Mouse (Mus musculus): ENCODE data around the gene Msi2. TPM values are rescaled to one million over a fixed set of nuclear protein-coding genes. Genes with fewer than 3 reads are reported as not detected.

Msi2 gene
- polyA plus RNA-seq, 1 experiment from 2014 or later = 41.0 TPM

- peaks cover 85% of the 10 kb centered on the region for H3K4me1 ChIP-seq (replicated peaks)
Observed at GRCm38 (mm10) chr11:88559365-88559970, 158.8 kb downstream of the Msi2 start.

GRCm38 (mm10) chr11:88558731-88559130, 159.6 kb downstream of the Msi2 start:
- Histone ChIP-seq H3K27me3 (no peaks in the 10 kb centered on the region), H3K36me3 (no peaks in the 10 kb centered on the region), H3K9me3 (no peaks in the 10 kb centered on the region), H3K9ac (no peak overlapping the region), H3K4me1 (replicated peaks) (peaks cover 87% of the 10 kb centered on the region), H3K4me2 (no peak overlapping the region), H3K27ac (peak overlapping the region; percentile 52), H3K4me3 (no peak overlapping the region)
- no peak for ATAC-seq (ENCODE audit: low FRiP score)
- WGBS = 88% methylated on average over 4 of the region's 4 CpGs

More at GRCm38 (mm10) chr11:88559365-88559970, 158.8 kb downstream of the Msi2 start:
- Histone ChIP-seq H3K4me2 (no peak overlapping the region), H3K36me3 (no peaks in the 10 kb centered on the region), H3K9ac (no peak overlapping the region), H3K27ac (peak overlapping the region; percentile 52; the same call in 1 of the 2 replicates), H3K9me3 (no peaks in the 10 kb centered on the region), H3K4me3 (no peak overlapping the region), H3K27me3 (no peaks in the 10 kb centered on the region)
- ATAC-seq (ENCODE audit: low FRiP score) = no peak
- WGBS = 43% methylated on average over 10 of the region's 10 CpGs

GRCm38 (mm10) chr11:88557828-88558580, 160.3 kb downstream of the Msi2 start:
- H3K4me2 ChIP-seq = no peak overlapping the region
- 0 out of 2 replicates have a peak overlapping the region, but pooled peaks have one; percentile 58 for H3K27ac ChIP-seq
- H3K36me3 ChIP-seq = no peaks in the 10 kb centered on the region
- peaks cover 94% of the 10 kb centered on the region for H3K4me1 ChIP-seq (replicated peaks)
- H3K4me3 ChIP-seq = no peak overlapping the region
- H3K9ac ChIP-seq = no peak overlapping the region
- ATAC-seq (ENCODE audit: low FRiP score) = no peak
- H3K9me3 ChIP-seq = no peaks in the 10 kb centered on the region
- WGBS = 64% methylated on average over 6 of the region's 6 CpGs
- no peaks in the 10 kb centered on the region for H3K27me3 ChIP-seq

DNA sequence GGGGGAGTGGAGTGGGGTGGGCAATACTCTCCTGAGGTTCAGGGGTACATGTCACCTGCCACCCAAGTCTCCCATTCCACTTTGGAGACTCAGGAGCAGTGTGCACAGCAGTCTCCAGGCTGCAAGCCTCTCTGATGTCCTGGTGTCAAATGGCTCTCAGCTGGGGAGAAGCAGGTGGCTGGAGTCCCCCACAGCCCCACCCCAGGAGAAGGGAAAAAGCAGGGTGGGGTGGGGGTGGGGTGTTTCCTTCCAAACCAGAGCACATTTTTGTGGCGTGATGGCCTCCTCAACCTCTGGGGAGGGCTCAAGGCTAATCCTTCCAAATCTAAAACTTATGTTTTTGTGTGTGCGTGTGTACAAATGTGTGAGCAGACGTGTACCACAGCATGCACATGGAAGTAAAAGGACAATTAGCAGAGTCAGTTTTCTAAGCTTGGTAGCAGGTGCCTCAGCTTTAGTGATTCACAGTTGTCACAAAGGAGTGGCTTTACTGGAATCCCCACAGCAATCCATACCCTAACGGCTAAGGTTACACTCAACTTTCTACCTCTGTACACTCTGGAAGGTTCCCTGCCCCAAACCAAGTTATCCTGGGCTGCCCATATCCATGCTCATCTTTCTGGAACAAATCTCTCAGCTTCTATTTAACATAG, 161.1 kb downstream of the Msi2 start:
- no peak overlapping the region for H3K4me2 ChIP-seq
- H3K4me1 ChIP-seq (replicated peaks) = peaks cover 94% of the 10 kb centered on the region
- H3K9me3 ChIP-seq = no peaks in the 10 kb centered on the region
- peak overlapping the region; percentile 58 for H3K27ac ChIP-seq
- no peak overlapping the region for H3K9ac ChIP-seq
- WGBS = 58% methylated on average over 4 of the region's 4 CpGs
- no peak for ATAC-seq (ENCODE audit: low FRiP score)
- no peak overlapping the region for H3K4me3 ChIP-seq
- H3K36me3 ChIP-seq = no peaks in the 10 kb centered on the region
- no peaks in the 10 kb centered on the region for H3K27me3 ChIP-seq

GRCm38 (mm10) chr11:88555902-88556549, 162.3 kb downstream of the Msi2 start:
- peak overlapping the region; percentile 67 for H3K27ac ChIP-seq
- H3K4me3 ChIP-seq = no peak overlapping the region
- H3K9ac ChIP-seq = 0 out of 2 replicates have a peak overlapping the region, but pooled peaks have one; percentile 3
- H3K36me3 ChIP-seq = no peaks in the 10 kb centered on the region
- no peaks in the 10 kb centered on the region for H3K27me3 ChIP-seq
- H3K4me1 ChIP-seq (replicated peaks) = peaks cover 94% of the 10 kb centered on the region
- WGBS = 59% methylated on average over 6 of the region's 6 CpGs
- no peaks in the 10 kb centered on the region for H3K9me3 ChIP-seq
- no peak for ATAC-seq (ENCODE audit: low FRiP score)
- H3K4me2 ChIP-seq = no peak overlapping the region

DNA sequence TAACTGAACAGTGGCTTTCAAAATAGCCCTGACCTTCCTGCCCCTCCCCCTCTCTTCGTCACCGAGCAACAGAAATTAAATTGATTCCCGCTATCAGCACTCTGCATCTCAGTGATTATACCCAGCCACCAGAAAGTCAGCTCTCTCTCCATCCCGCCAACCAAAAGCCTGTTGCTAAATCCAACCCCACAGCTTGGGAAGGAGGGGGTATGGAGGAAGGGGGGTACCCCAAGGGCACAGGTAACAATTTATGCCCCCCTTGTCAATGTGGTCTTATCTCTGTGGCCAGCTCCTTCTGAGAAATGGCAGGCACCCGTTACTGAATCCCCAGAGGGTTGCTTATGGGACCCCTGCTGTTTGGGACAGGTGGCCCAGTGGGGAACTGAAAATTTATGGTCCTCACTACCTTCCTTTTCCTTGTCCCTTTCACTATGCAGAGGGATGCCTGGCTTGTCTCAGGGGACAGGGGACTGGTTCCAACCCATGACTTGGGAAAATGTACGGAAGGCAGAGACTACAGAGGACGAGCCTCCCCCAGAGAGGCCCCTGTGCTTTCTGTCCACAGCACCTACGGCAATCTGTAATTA, 163.0 kb downstream of the Msi2 start:
- H3K4me3 ChIP-seq = no peak overlapping the region
- no peaks in the 10 kb centered on the region for H3K36me3 ChIP-seq
- peaks cover 94% of the 10 kb centered on the region for H3K4me1 ChIP-seq (replicated peaks)
- peak overlapping the region; percentile 67 for H3K27ac ChIP-seq
- no peaks in the 10 kb centered on the region for H3K27me3 ChIP-seq
- H3K9ac ChIP-seq = 0 out of 2 replicates have a peak overlapping the region, but pooled peaks have one; percentile 3
- 40% methylated on average over 8 of the region's 8 CpGs for WGBS
- no peak for ATAC-seq (ENCODE audit: low FRiP score)
- H3K9me3 ChIP-seq = no peaks in the 10 kb centered on the region
- no peak overlapping the region for H3K4me2 ChIP-seq

DNA sequence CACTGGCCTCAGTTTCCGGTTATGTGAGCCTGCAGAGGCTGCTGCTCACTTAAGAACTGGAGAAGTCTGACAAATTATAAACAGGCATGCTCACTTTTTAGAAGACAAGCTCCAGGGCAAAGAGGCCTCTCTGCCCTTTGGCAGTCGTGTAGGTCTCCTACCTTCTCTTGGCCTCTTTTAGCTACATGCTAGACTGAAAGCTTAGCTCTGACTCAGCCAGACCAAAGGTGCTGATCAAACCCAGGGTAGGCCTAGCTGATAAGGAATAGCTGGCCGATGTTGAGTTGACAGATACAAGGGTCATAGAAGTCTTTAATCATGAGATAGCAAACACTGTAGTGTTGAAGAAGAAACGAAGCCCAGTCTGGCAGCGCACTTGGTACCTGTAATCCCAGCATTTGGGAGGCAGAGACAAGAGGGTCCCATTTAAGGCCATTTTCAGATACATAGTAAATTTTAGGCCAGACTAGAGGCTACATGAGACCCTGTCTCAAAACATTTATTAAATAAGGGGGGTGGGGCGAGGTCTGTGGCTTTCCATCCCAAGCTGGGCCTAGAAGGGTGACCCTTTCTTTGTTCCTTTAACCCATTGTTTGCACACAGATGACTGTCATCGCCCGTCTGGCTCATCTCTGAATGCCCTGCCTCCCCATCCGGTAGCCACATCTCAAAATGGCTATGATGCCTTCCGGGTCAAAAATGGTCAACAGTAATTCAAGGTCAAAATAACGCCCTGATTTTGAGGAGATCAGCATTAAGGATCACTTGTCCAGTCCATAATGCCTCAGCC, 164.6 kb downstream of the Msi2 start:
- WGBS = 54% methylated on average over 11 of the region's 11 CpGs
- peak overlapping the region; percentile 76 for H3K27ac ChIP-seq
- H3K36me3 ChIP-seq = no peaks in the 10 kb centered on the region
- H3K9me3 ChIP-seq = no peaks in the 10 kb centered on the region
- H3K4me1 ChIP-seq (replicated peaks) = peaks cover 96% of the 10 kb centered on the region
- no peaks in the 10 kb centered on the region for H3K27me3 ChIP-seq
- peak overlapping the region; percentile 16 for H3K9ac ChIP-seq
- no peak overlapping the region for H3K4me3 ChIP-seq
- ATAC-seq (ENCODE audit: low FRiP score) = no peak
- no peak overlapping the region for H3K4me2 ChIP-seq

GRCm38 (mm10) chr11:88552987-88553386, 165.3 kb downstream of the Msi2 start:
- H3K4me3 ChIP-seq = no peak overlapping the region

GRCm38 (mm10) chr11:88552385-88552784, 165.9 kb downstream of the Msi2 start:
- no peak overlapping the region for H3K9ac ChIP-seq
- H3K4me2 ChIP-seq = no peak overlapping the region
- no peaks in the 10 kb centered on the region for H3K36me3 ChIP-seq
- H3K4me3 ChIP-seq = no peak overlapping the region
- no peak for ATAC-seq (ENCODE audit: low FRiP score)
- no peaks in the 10 kb centered on the region for H3K27me3 ChIP-seq
- H3K4me1 ChIP-seq (replicated peaks) = peaks cover 96% of the 10 kb centered on the region
- no peaks in the 10 kb centered on the region for H3K9me3 ChIP-seq
- WGBS = 57% methylated on average over 6 of the region's 6 CpGs
- H3K27ac ChIP-seq = peak overlapping the region; percentile 76

More at GRCm38 (mm10) chr11:88552987-88553386, 165.3 kb downstream of the Msi2 start:
- Histone ChIP-seq H3K9me3 (no peaks in the 10 kb centered on the region), H3K27ac (peak overlapping the region; percentile 76), H3K36me3 (no peaks in the 10 kb centered on the region), H3K27me3 (no peaks in the 10 kb centered on the region), H3K9ac (peak overlapping the region; percentile 16), H3K4me1 (replicated peaks) (peaks cover 96% of the 10 kb centered on the region), H3K4me2 (no peak overlapping the region)
- no peak for ATAC-seq (ENCODE audit: low FRiP score)
- 14% methylated on average over 8 of the region's 8 CpGs for WGBS

- Histone ChIP-seq H3K27ac (peak overlapping the region; percentile 76), H3K9ac (peak overlapping the region; percentile 46; the same call in 1 of the 2 replicates), H3K4me3 (no peak overlapping the region), H3K4me1 (replicated peaks) (peaks cover 95% of the 10 kb centered on the region), H3K36me3 (no peaks in the 10 kb centered on the region), H3K27me3 (no peaks in the 10 kb centered on the region), H3K4me2 (no peak overlapping the region; the same call in 1 of the 2 replicates), H3K9me3 (no peaks in the 10 kb centered on the region)
- WGBS = 8% methylated on average over 3 of the region's 3 CpGs
- 0 out of 2 replicates have a peak, but pooled peaks have one; percentile 33 for ATAC-seq (ENCODE audit: low FRiP score)
Observed at GRCm38 (mm10) chr11:88551034-88551433, 167.3 kb downstream of the Msi2 start.
